Mouse (Mus musculus): Measurements from ENCODE around the gene Gm9964.

GRCm38 (mm10) chr11:79293971-79294370 lies 2.7 kb downstream of the Gm9964 start:
- TF ChIP-seq POLR2A (IDR thresholded peaks at IDR 0.05; ENCODE audit: control insufficient read depth, extremely low read depth, insufficient read depth, low read length, poor library complexity) (no peak), CTCF (IDR thresholded peaks at IDR 0.05; ENCODE audit: borderline replicate concordance, control insufficient read depth, extremely low read depth, insufficient read depth, low read length, poor library complexity) (no peak)

Measured in thymus, adult 2 months (tissue).